Mouse (Mus musculus): Measurements from ENCODE around the gene Tnpo2. TPM values are rescaled to one million over a fixed set of nuclear protein-coding genes. Genes with fewer than 3 reads are reported as not detected.

Tnpo2 gene
- total RNA-seq, 4 experiments from 2014 or later: 146 to 188 (median 162) TPM

DNA sequence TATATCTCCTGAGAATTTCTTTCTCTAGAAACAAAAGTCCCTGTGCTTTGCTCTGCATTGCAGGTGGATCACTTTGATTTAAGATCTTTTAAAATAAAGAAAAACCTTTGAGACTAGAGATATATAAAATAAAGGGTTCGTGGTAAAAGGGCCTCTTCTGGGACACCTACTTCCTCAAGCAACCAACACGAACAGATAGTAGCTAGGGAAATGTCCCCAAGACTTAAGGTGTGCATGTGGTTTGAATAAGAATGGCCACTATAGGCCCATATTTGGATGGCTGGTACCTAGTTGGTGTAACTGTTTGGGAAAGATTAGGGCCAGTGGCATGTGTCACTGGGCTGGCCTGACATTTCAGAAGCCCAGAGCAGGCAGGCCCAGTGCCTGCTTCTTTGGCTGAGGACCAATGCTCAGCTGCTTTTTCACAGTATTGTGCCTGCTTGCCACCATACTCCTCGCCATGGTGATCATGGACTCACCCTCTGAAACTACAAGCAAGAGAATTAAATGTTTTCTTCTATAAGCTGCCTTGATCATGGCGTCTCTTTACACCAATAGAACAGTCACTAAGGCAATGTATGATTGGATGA lies 63.5 kb downstream of the Tnpo2 start:
- DNase-seq (ENCODE audit: low spot score in 2 of 2): no peak

Small RNA genes within 50 kb of the gene (microRNA-seq; reads per million reads assigned to microRNA genes)
- gene Mir7070: 4.5 reads per million in 2 experiments

Other genes with a start within 250 kb of the Tnpo2 start
- gene Nfix, start 236.6 kb upstream of the Tnpo2 start, total RNA-seq (2022): 100 to 1,000 TPM; 453 to 552 (median 494) TPM
- gene Dand5, start 214.1 kb upstream of the Tnpo2 start, total RNA-seq (2022): 10 to 100 TPM in 1 of 4 experiments, 1 to 10 TPM in 3; 8.4 to 10.5 (median 8.9) TPM
- 10 to 100 TPM; 21.6 to 27.7 (median 23.3) TPM for gene Gadd45gip1, start 205.4 kb upstream of the Tnpo2 start, total RNA-seq (2022)
- gene Rad23a, start 196.2 kb upstream of the Tnpo2 start, total RNA-seq (2022): 10 to 100 TPM; 66.4 to 76.2 (median 70.5) TPM
- gene Calr, start 190.0 kb upstream of the Tnpo2 start, total RNA-seq (2022): 100 to 1,000 TPM; 399 to 630 (median 506) TPM
- 10 to 100 TPM; 47.2 to 54.8 (median 52.9) TPM for gene Farsa, start 179.9 kb upstream of the Tnpo2 start, total RNA-seq (2022)
- gene Syce2, start 164.8 kb upstream of the Tnpo2 start, total RNA-seq (2022): 10 to 100 TPM; 13.0 to 18.4 (median 14.5) TPM
- gene Gcdh, start 143.0 kb upstream of the Tnpo2 start, total RNA-seq (2022): 10 to 100 TPM; 38.7 to 46.2 (median 40.4) TPM
- gene Klf1, start 135.0 kb upstream of the Tnpo2 start, total RNA-seq (2022): under 1 TPM in 2 of 4 experiments, not detected in 2; 0.21 to 0.31 TPM
- gene Dnase2a, start 128.4 kb upstream of the Tnpo2 start, total RNA-seq (2022): 10 to 100 TPM in 2 of 4 experiments, 1 to 10 TPM in 2; 4.4 to 18.9 (median 9.2) TPM
- 10 to 100 TPM; 77.3 to 83.2 (median 80.8) TPM for gene Mast1, start 99.6 kb upstream of the Tnpo2 start, total RNA-seq (2022)
- 1 to 10 TPM; 1.5 to 2.5 (median 1.7) TPM for gene Rtbdn, start 89.9 kb upstream of the Tnpo2 start, total RNA-seq (2022)
- not detected for gene Gm49661, start 67.5 kb upstream of the Tnpo2 start, total RNA-seq (2022)
- gene Prdx2, start 67.3 kb upstream of the Tnpo2 start, total RNA-seq (2022): 100 to 1,000 TPM; 328 to 367 (median 342) TPM
- gene Rnaseh2a, start 67.1 kb upstream of the Tnpo2 start, total RNA-seq (2022): 10 to 100 TPM; 36.2 to 46.2 (median 41.2) TPM
- 10 to 100 TPM; 61.1 to 79.5 (median 75.6) TPM for gene Junb, start 58.2 kb upstream of the Tnpo2 start, total RNA-seq (2022)
- gene Hook2, start 46.3 kb upstream of the Tnpo2 start, total RNA-seq (2022): 10 to 100 TPM; 10.9 to 11.6 (median 11.3) TPM
- gene Best2, start 22.4 kb upstream of the Tnpo2 start, total RNA-seq (2022): not detected
- 100 to 1,000 TPM; 118 to 124 (median 122) TPM for gene Asna1, start 11.6 kb upstream of the Tnpo2 start, total RNA-seq (2022)
- 100 to 1,000 TPM; 105 to 121 (median 116) TPM for gene Trir, start 10.1 kb upstream of the Tnpo2 start, total RNA-seq (2022)
- gene Fbxw9, start 23.1 kb downstream of the Tnpo2 start, total RNA-seq (2022): 10 to 100 TPM; 18.1 to 24.4 (median 23.6) TPM
- gene Gm5741, start 31.1 kb downstream of the Tnpo2 start, total RNA-seq (2022): not detected
- 10 to 100 TPM; 57.7 to 62.2 (median 59.1) TPM for gene Dhps, start 34.8 kb downstream of the Tnpo2 start, total RNA-seq (2022)
- 10 to 100 TPM; 58.3 to 64.3 (median 61.7) TPM for gene Wdr83os, start 43.8 kb downstream of the Tnpo2 start, total RNA-seq (2022)
- gene Wdr83, start 44.4 kb downstream of the Tnpo2 start, total RNA-seq (2022): 10 to 100 TPM; 20.1 to 32.5 (median 26.4) TPM
- 10 to 100 TPM; 33.4 to 98.9 (median 68.8) TPM for gene Man2b1, start 46.4 kb downstream of the Tnpo2 start, total RNA-seq (2022)
- 1 to 10 TPM; 6.1 to 8.9 (median 8.5) TPM for gene Zfp791, start 86.2 kb downstream of the Tnpo2 start, total RNA-seq (2022)
- gene Cks1brt, start 115.0 kb downstream of the Tnpo2 start, total RNA-seq (2022): not detected
- not detected for gene Olfr371, start 189.1 kb downstream of the Tnpo2 start, total RNA-seq (2022)

Measured in layer of hippocampus, adult 8-10 months (tissue).